Mouse (Mus musculus) cerebellum, adult 2 months (tissue): ENCODE data around the gene Ncoa3.

Source experiments
- CTCF ChIP-seq: fragments of 200-500 bp; IDR thresholded peaks from 2 replicates; pipeline ENCODE4 v1.5.1; 2011; ENCODE audit warnings: low read depth, mild to moderate bottlenecking, control low read depth, low read length, moderate library complexity, borderline replicate concordance; ENCODE audit not compliant: insufficient read depth
- POLR2A ChIP-seq: fragments of 200-500 bp; IDR thresholded peaks from 2 replicates; pipeline ENCODE4 v1.6.1; 2011; ENCODE audit warnings: low read length, control low read depth, borderline replicate concordance; ENCODE audit not compliant: insufficient read depth

- TF ChIP-seq CTCF (no peak), POLR2A (no peak)
These were observed 3.7 kb downstream of the Ncoa3 start for GRCm38 (mm10) chr2:165996130-165996529.
